Mouse (Mus musculus) lung, postnatal 10 days (tissue): Measurements from ENCODE around the gene Kcnj12.

Experiments
- DNase-seq: peaks from one replicate; pipeline ENCODE4 v3.0.0; 2021

The Kcnj12 gene

DNA sequence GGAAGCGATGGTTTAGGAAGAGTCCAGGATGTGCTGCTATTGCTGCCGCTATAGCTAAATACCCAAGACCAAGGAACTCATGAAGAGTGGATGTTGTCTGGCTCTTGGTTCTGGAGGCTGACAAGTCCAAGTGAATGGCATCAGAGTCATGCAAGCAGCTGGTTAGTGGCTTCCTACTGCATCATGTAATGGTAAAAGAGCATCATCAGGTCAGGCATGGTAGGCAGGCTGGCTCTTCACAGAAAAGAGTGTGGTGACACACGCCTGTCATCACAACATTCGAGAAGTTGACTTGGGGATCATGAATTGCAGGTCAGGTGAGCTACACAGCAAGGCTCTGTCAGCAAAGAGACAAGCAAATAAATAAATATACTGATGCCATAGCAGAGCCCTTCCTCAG is 89.1 kb downstream of the Kcnj12 start:
- no peak for DNase-seq

DNA sequence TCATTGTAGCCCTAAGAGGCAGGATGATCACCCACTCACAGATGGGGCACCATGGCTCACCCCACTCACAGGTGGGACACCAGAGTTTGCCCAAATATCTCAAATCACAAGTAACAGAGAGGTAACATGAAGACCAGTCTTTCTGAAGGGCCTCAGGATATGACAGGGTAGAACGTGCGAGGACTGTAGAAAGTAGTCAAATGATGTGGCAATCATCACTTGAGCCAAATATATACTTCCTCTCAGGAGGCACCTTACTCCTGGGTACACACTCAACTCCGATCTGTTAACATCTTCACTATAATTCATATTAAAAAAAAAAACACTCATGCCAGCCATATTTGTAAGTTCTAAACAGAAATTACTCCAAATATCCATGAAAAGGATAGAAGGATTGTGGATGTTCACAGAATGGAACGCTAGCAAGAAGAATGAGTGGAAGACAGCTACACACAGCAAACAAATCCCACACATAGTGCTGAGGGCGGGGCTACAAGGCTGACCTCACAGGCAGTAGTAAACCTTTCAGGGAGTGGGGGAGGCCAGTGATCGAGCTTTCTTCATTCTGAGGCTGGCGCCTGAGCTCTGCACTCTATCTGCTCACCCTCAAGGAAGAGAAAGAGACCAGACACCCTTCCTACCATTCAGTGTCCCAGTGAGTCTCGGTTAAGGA is 90.1 kb downstream of the Kcnj12 start:
- DNase-seq, result no peak

DNA sequence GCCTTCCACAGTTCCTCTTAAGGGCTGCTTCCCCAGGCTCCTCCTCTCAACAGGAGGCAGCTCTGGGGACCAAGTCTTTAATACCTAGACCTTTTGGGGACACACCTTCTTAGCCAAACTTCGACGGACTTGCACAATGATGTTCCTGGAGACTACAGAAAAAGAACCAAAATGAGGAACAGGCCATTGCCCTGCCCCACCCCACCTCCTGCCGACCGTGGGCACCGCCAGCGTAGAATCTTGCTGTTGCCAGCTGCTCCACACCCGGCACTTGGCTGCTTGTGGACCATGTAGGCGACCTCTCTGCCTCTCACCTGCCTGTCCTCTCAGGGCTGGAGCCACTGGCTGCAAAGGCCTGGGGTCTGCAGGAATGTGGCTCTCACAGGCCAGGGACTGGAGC is 93.9 kb downstream of the Kcnj12 start:
- no peak for DNase-seq

DNA sequence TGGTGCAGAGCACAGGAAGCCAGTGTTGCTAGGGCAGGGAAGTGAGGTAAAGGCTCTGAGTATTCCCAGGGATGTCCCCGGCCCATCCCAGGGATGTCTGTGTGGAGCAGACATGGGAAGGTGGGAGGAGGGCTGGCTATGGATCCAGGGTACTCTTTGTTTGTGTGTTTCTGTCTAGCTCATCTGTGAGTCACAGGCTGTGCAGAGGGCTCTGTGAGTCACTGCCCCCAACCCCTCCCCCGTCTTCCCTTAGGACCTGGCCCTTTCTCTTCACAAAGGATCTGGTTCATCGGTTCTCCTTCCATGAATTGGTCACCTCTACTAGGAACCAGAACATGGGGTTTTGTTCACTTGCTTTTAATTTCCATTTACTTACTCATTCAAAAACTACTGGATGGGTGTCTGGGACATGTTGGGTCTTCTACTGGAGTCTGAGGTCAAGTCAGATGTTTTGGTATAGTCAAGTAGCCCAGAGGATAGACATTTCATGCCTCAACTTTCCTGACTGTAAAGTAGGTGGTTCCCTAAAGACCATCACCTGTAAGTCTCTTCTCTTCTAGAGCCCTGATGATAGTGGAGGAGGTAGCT is 97.7 kb downstream of the Kcnj12 start:
- DNase-seq, result no peak
